Mouse (Mus musculus) cortical plate, adult 2 months (tissue): ENCODE results near the gene Tcte3.
"Not testable (repeated sequence)": the region's sequence is repeated elsewhere in the genome, so short reads cannot be mapped to it uniquely, and the experiment has no call there.

Experiments used
- CTCF ChIP-seq: fragments of 200-500 bp; IDR thresholded peaks from 2 replicates; pipeline ENCODE4 v1.5.1; 2011; ENCODE audit warnings: mild to moderate bottlenecking, control low read depth, low read length; ENCODE audit not compliant: insufficient read depth; ENCODE audit errors: extremely low read depth
- POLR2A ChIP-seq: fragments of 200-500 bp; IDR thresholded peaks from 2 replicates; pipeline ENCODE4 v1.6.1; 2011; ENCODE audit warnings: mild to moderate bottlenecking, low read length, control low read depth; ENCODE audit not compliant: insufficient read depth; ENCODE audit errors: extremely low read depth

- TF ChIP-seq POLR2A, CTCF: not testable (repeated sequence)
Measured at GRCm38 (mm10) chr17:15031414-15031813, 9.9 kb downstream of the Tcte3 start.
